Mouse (Mus musculus): ENCODE results near the gene Igfbp2. TPM values are rescaled to one million over a fixed set of nuclear protein-coding genes. Genes with fewer than 3 reads are reported as not detected.
A peak's percentile ranks its signal among the peaks of the same experiment; 100 is the strongest.

Gene Igfbp2
- total and polyA plus RNA-seq, 2 experiments: 500 to 1,009 TPM

DNA sequence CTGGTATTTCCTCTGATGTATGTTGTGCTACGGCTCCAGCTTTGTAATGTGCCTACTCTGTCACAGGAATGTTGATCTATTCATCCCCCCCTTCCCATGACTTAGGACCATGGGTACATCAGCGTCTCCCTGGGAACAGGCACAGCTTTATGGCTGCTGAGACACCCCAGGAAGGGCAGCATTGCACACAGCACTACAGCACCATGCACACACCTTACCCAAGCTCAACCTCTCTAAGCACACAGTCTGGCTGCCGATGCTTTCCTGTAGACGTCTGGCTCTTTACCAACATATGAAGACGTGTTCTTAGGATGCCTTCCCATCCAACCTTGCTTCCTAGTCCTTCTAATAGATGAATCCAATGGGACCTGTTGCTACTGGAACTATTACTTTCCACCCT lies 42.1 kb downstream of the Igfbp2 start:
- no peak for DNase-seq (ENCODE audit: extremely low read depth, low read depth, low spot score)
- 66% methylated on average over 5 of the region's 5 CpGs for WGBS
- no peak overlapping the region for H3K27ac ChIP-seq (replicated peaks; ENCODE audit: insufficient read depth, low read depth, low read length)
- no peaks in the 10 kb centered on the region for H3K79me2 ChIP-seq (ENCODE audit: control insufficient read depth, insufficient read depth, low read length)
- peaks cover 2% of the 10 kb centered on the region; the same call in 1 of the 2 replicates for H3K4me1 ChIP-seq (ENCODE audit: control insufficient read depth, insufficient read depth, low read length)
- H3K9ac ChIP-seq (ENCODE audit: low read depth, low read length): no peak overlapping the region
- no peak for TF ChIP-seq POLR2A (IDR thresholded peaks at IDR 0.05; ENCODE audit: extremely low read depth, insufficient read depth, low read length)
- no peak overlapping the region for H3K4me3 ChIP-seq (ENCODE audit: insufficient read depth, low read depth, low read length)
- H3K27me3 ChIP-seq (ENCODE audit: control insufficient read depth, insufficient read depth, low read length): no peaks in the 10 kb centered on the region
- H3K36me3 ChIP-seq (ENCODE audit: control insufficient read depth, insufficient read depth, low read length): no peaks in the 10 kb centered on the region

DNA sequence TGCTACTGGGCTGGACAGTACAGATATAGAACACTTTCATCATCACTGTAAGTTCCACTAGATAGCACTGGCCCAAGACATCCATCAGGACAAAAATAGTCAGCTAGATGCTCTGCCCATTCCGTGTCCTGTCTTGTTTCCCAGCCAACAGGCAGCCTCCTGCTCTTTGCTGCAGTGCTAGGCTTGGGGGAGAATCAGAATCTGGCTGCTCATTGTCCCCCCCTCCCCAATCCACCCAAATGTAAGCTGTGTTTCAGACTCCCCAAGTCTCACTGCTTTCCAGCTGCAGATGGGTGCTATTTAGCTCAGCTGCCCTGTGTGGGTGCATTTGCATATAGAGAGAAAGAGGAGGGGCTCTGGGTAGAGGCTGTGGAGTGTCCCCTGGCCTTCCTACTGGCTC lies 43.0 kb downstream of the Igfbp2 start:
- no peak for TF ChIP-seq POLR2A (IDR thresholded peaks at IDR 0.05; ENCODE audit: extremely low read depth, insufficient read depth, low read length)
- TF ChIP-seq CTCF (IDR thresholded peaks at IDR 0.05; ENCODE audit: low read depth, low read length): no peak
- Histone ChIP-seq H3K4me1 (ENCODE audit: control insufficient read depth, insufficient read depth, low read length) (peaks cover 8% of the 10 kb centered on the region), H3K36me3 (ENCODE audit: control insufficient read depth, insufficient read depth, low read length) (no peaks in the 10 kb centered on the region), H3K79me2 (ENCODE audit: control insufficient read depth, insufficient read depth, low read length) (no peaks in the 10 kb centered on the region), H3K27ac (replicated peaks; ENCODE audit: insufficient read depth, low read depth, low read length) (no peak overlapping the region), H3K9ac (ENCODE audit: low read depth, low read length) (no peak overlapping the region), H3K4me3 (ENCODE audit: insufficient read depth, low read depth, low read length) (no peak overlapping the region), H3K27me3 (ENCODE audit: control insufficient read depth, insufficient read depth, low read length) (no peaks in the 10 kb centered on the region)
- no peak for DNase-seq (ENCODE audit: extremely low read depth, low read depth, low spot score)
- WGBS: 75% methylated on average over 1 of the region's 1 CpGs

DNA sequence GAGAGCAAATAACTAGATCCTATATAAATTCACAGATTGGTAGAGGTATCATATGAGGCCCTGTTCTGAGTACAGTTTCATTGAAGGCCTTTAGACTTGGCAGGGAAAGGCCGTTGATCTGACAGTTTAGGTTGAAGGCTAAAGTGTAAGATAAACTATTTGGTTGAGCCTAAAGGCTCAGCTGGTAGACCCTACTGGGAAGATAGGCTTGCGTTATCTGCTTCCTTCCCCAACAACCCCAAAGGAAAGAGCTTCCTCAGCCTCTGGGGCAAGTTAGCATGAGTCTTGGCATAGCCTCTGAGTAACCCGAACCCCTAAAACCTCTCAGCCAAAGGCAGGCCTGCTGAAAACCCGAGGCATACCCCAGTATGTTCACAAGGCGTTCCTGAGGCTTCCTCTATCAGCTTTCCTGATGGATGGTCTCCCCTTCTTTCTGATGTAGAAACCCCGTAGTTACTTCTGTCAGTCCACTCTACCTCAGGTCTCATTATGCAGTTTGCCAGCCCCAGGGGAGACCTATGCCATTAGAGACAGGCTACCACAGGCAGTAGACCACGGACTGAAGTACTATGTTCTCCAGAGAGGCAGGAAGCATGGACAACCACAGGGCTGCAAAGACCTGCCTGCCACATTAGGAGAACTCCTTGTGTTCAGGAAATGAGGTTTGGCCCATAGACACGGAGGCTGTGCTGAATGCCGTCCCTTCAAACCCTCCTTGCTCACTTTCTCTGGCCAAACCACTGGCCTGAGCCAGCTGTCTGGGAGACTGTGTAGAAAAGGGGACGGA lies 44.3 kb downstream of the Igfbp2 start:
- Histone ChIP-seq H3K4me1 (ENCODE audit: control insufficient read depth, insufficient read depth, low read length) (peaks cover 9% of the 10 kb centered on the region), H3K27ac (replicated peaks; ENCODE audit: insufficient read depth, low read depth, low read length) (no peak overlapping the region), H3K27me3 (ENCODE audit: control insufficient read depth, insufficient read depth, low read length) (peaks cover under 1% of the 10 kb centered on the region; the same call in 1 of the 2 replicates), H3K9ac (ENCODE audit: low read depth, low read length) (no peak overlapping the region), H3K79me2 (ENCODE audit: control insufficient read depth, insufficient read depth, low read length) (no peaks in the 10 kb centered on the region), H3K4me3 (ENCODE audit: insufficient read depth, low read depth, low read length) (no peak overlapping the region), H3K36me3 (ENCODE audit: control insufficient read depth, insufficient read depth, low read length) (no peaks in the 10 kb centered on the region)
- no peak for TF ChIP-seq POLR2A (IDR thresholded peaks at IDR 0.05; ENCODE audit: extremely low read depth, insufficient read depth, low read length)
- no peak for TF ChIP-seq CTCF (IDR thresholded peaks at IDR 0.05; ENCODE audit: low read depth, low read length)
- 85% methylated on average over 10 of the region's 10 CpGs for WGBS
- no peak for DNase-seq (ENCODE audit: extremely low read depth, low read depth, low spot score)

DNA sequence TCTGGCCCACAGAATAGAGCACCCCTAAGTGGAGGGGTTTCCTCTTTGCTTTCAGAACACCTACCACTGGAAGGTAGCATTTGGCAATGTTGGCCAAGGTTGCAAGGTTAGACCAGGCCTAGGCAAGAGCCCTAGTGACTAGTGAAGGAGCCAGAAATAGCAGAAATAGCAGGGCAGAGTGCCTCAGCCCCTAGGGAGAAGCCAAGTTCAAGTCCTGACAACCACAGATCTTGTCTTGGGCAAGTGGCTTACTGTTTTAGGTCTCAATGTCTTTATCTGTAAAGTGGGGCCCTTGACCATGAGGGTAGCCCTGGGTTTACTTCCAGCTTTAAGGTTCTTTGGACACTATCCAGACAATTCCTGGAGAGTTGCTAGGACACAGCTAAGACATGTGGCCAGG lies 45.0 kb downstream of the Igfbp2 start:
- TF ChIP-seq CTCF (IDR thresholded peaks at IDR 0.05; ENCODE audit: low read depth, low read length) (no peak), POLR2A (IDR thresholded peaks at IDR 0.05; ENCODE audit: extremely low read depth, insufficient read depth, low read length) (no peak)
- H3K4me3 ChIP-seq (ENCODE audit: insufficient read depth, low read depth, low read length): no peak overlapping the region
- no peaks in the 10 kb centered on the region for H3K36me3 ChIP-seq (ENCODE audit: control insufficient read depth, insufficient read depth, low read length)
- H3K79me2 ChIP-seq (ENCODE audit: control insufficient read depth, insufficient read depth, low read length): no peaks in the 10 kb centered on the region
- peaks cover 4% of the 10 kb centered on the region; the same call in 1 of the 2 replicates for H3K27me3 ChIP-seq (ENCODE audit: control insufficient read depth, insufficient read depth, low read length)
- peaks cover 13% of the 10 kb centered on the region for H3K4me1 ChIP-seq (ENCODE audit: control insufficient read depth, insufficient read depth, low read length)
- DNase-seq (ENCODE audit: extremely low read depth, low read depth, low spot score): no peak
- H3K9ac ChIP-seq (ENCODE audit: low read depth, low read length): no peak overlapping the region
- H3K27ac ChIP-seq (replicated peaks; ENCODE audit: insufficient read depth, low read depth, low read length): no peak overlapping the region

DNA sequence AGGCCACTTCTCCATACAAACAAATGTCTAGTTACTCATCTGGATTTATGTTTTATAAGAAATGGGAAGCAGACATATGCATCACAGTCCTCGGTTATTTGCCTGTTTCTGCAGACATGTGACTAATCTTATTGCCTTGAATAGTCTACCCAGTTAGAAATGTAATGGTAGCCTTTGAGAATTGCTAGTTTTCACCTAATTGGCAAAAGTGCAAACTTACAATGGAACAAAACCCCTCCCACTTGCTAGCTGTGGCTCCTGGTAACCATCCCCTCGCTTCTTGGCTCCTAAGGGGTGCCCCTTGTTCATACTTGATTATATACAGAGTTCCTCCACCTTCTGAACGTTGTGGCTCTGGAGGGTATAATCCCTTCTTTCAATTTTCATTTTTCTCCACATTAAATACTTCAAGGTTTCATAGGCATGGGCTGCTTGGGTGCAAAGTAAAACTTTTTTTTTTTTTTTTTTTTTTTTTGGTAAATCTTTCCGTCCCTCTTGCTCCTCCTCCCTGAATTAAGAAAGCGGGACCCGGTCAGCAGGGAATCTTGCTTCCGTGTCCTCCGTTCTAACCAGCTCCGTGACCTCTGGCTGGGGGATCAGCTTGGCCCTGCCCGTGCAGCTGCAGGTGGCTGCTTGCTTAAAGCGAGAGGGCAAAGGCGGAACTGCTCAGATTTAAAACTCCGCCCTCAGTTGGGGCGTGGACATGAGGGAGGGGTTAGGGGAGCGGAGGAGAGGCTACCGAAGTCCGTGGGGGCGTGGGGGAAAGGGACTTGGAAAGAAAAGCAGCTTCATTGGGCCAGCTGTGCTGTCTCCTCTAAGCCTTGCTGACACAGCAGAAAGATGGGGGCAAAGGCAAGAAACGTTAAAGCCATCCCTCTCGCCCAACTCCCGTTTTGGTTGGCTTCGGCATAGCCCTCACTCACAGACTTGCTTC lies 45.6 kb downstream of the Igfbp2 start:
- Histone ChIP-seq H3K36me3 (ENCODE audit: control insufficient read depth, insufficient read depth, low read length) (no peaks in the 10 kb centered on the region), H3K27me3 (ENCODE audit: control insufficient read depth, insufficient read depth, low read length) (peaks cover 4% of the 10 kb centered on the region; the same call in 1 of the 2 replicates), H3K27ac (replicated peaks; ENCODE audit: insufficient read depth, low read depth, low read length) (peak overlapping the region; percentile 99), H3K4me1 (ENCODE audit: control insufficient read depth, insufficient read depth, low read length) (peaks cover 13% of the 10 kb centered on the region), H3K4me3 (ENCODE audit: insufficient read depth, low read depth, low read length) (peak overlapping the region; percentile 8), H3K79me2 (ENCODE audit: control insufficient read depth, insufficient read depth, low read length) (no peaks in the 10 kb centered on the region), H3K9ac (ENCODE audit: low read depth, low read length) (peak overlapping the region; percentile 39)
- DNase-seq (ENCODE audit: extremely low read depth, low read depth, low spot score): peak; percentile 95
- TF ChIP-seq POLR2A (IDR thresholded peaks at IDR 0.05; ENCODE audit: extremely low read depth, insufficient read depth, low read length) (no peak), CTCF (IDR thresholded peaks at IDR 0.05; ENCODE audit: low read depth, low read length) (no peak)
- 10% methylated on average over 22 of the region's 22 CpGs for WGBS
